ENCODE assay signal across 14 mouse cellular contexts in the genomic region with DNA sequence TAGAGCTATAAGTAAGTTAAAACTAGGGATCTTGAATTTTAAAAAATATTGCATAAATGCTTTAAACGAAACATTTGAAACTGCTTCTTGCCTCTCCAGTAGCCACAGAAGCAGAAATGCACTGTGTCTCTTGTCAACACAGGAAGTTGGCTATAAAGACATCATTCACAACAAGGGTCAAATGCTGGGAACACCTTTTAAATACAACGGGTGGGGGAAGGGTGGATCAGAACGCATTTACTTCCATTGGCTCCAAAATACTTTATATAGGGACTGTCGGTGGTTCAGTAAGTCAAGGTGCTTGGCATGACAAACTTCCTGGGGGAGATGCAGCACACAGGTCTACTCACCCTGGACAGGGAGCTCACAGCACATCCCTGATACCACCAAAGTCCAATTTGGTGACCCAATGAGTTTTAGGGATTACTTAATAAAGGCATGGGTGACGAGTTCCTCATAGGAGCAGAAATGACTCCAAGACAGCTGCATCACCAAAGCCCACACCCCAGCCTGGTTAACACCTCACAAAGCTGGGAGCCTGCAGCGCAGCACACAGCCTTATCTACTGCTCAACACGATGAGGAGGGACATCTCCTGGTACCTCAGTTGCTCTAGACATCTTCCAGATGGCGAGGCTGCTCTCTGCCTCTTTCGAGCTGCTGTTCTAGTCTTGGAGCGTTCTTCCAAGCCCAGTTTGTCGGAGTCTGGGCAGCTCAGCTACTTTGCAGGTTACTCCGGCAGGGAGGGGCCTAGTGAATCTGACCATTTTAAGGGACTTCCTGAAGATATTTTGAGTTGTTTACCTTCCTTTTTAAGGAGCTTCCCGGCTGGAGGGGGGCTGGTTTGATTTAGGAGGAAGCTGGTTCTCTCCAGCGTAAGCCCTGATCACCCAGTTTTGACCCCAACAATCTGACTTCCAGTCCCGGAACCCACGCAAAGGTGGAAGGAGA. TPM values are rescaled to one million over a fixed set of nuclear protein-coding genes. Genes with fewer than 3 reads are reported as not detected.
DNase-seq lines count a peak whose midpoint lies in the region; ATAC-seq lines count a peak whose summit lies in the region.
"Had no signal": no experiment of that assay in that cellular context is flagged by ENCODE, and none has a peak within 500 bp of the region (broad histone marks: within the 10 kb centered on the region; RNA-seq: fewer than 3 reads in every experiment).

No protein-coding gene starts in this region.

- peak; percentile 57; the same call in 1 of the 2 replicates for ATAC-seq in liver, embryonic 11.5 days (replicated peaks; ENCODE audit: low FRiP score)
- peak; percentile 75 for ATAC-seq in liver, embryonic 12.5 days
- ATAC-seq: inflammation-experienced regulatory T-cells, adult 6 months had no signal

- no peak overlapping the region for H3K4me2 ChIP-seq in liver, embryonic 11.5 days
- no peak overlapping the region for H3K4me2 ChIP-seq in liver, embryonic 12.5 days
- H3K4me2 ChIP-seq: embryonic facial prominence, embryonic 13.5 days; hindbrain, embryonic 12.5 days; limb, embryonic 15.5 days had no signal

- no peak overlapping the region for H3K9ac ChIP-seq in liver, embryonic 11.5 days (ENCODE audit: low read depth, low read length)
- no peak overlapping the region for H3K9ac ChIP-seq in liver, embryonic 12.5 days
- H3K9ac ChIP-seq: embryonic facial prominence, embryonic 13.5 days; hindbrain, embryonic 12.5 days; limb, embryonic 15.5 days had no signal

- WGBS in liver, embryonic 11.5 days, result 62% methylated on average over 16 of the region's 16 CpGs
- 72% methylated on average over 16 of the region's 16 CpGs for WGBS in embryonic facial prominence, embryonic 10.5 days
- 47% methylated on average over 16 of the region's 16 CpGs for WGBS in liver, embryonic 12.5 days (ENCODE audit: insufficient replicate concordance)

- H3K4me1 ChIP-seq in liver, embryonic 11.5 days (replicated peaks; ENCODE audit: control insufficient read depth, insufficient read depth, low read length), result peaks cover 4% of the 10 kb centered on the region; the same call in 1 of the 2 replicates
- peaks cover 23% of the 10 kb centered on the region for H3K4me1 ChIP-seq in embryonic facial prominence, embryonic 10.5 days
- H3K4me1 ChIP-seq in liver, embryonic 12.5 days, result peaks cover 14% of the 10 kb centered on the region
- H3K4me1 ChIP-seq: embryonic facial prominence, embryonic 13.5 days; hindbrain, embryonic 12.5 days; limb, embryonic 15.5 days had no signal

- H3K27me3 ChIP-seq in liver, embryonic 11.5 days (replicated peaks; ENCODE audit: control insufficient read depth, insufficient read depth, low read length), result no peaks in the 10 kb centered on the region
- no peaks in the 10 kb centered on the region for H3K27me3 ChIP-seq in embryonic facial prominence, embryonic 10.5 days (replicated peaks; ENCODE audit: low read depth, poor library complexity, severe bottlenecking)
- H3K27me3 ChIP-seq in liver, embryonic 12.5 days (replicated peaks), result no peaks in the 10 kb centered on the region
- H3K27me3 ChIP-seq: embryonic facial prominence, embryonic 13.5 days; hindbrain, embryonic 12.5 days; limb, embryonic 15.5 days had no signal

- no peaks in the 10 kb centered on the region for H3K36me3 ChIP-seq in liver, embryonic 11.5 days (ENCODE audit: control insufficient read depth, insufficient read depth, low read length)
- H3K36me3 ChIP-seq in embryonic facial prominence, embryonic 10.5 days (replicated peaks), result no peaks in the 10 kb centered on the region
- no peaks in the 10 kb centered on the region for H3K36me3 ChIP-seq in liver, embryonic 12.5 days
- H3K36me3 ChIP-seq: embryonic facial prominence, embryonic 13.5 days; hindbrain, embryonic 12.5 days; limb, embryonic 15.5 days had no signal

- DNase-seq in kidney, adult 11 months, result peak; percentile 1
- DNase-seq in kidney, postnatal 4 days, result no peak
- no peak for DNase-seq in liver, embryonic 11.5 days (ENCODE audit: low spot score)
- no peak for DNase-seq in liver
- peak; percentile 7 for DNase-seq in embryonic facial prominence, embryonic 10.5 days (ENCODE audit: low spot score)
- DNase-seq in adrenal gland, postnatal 36 days, result no peak
- DNase-seq: cerebellum, adult 9-10 months; midbrain, embryonic 14.5 days; thymus, adult 18-20 months had no signal

- H3K27ac ChIP-seq in liver, embryonic 11.5 days (ENCODE audit: low read depth, low read length), result no peak overlapping the region
- no peak overlapping the region; the same call in 1 of the 2 replicates for H3K27ac ChIP-seq in embryonic facial prominence, embryonic 10.5 days (replicated peaks)
- 0 out of 2 replicates have a peak overlapping the region, but pooled peaks have one; percentile 0 for H3K27ac ChIP-seq in liver, embryonic 12.5 days
- H3K27ac ChIP-seq: embryonic facial prominence, embryonic 13.5 days; hindbrain, embryonic 12.5 days; limb, embryonic 15.5 days had no signal

- no peaks in the 10 kb centered on the region for H3K9me3 ChIP-seq in liver, embryonic 11.5 days (ENCODE audit: control insufficient read depth, low read length)
- H3K9me3 ChIP-seq in embryonic facial prominence, embryonic 10.5 days, result no peaks in the 10 kb centered on the region
- H3K9me3 ChIP-seq in liver, embryonic 12.5 days (replicated peaks), result no peaks in the 10 kb centered on the region
- H3K9me3 ChIP-seq: embryonic facial prominence, embryonic 13.5 days; hindbrain, embryonic 12.5 days; limb, embryonic 15.5 days had no signal

- H3K4me3 ChIP-seq in liver, embryonic 11.5 days (ENCODE audit: low read depth, low read length), result no peak overlapping the region
- no peak overlapping the region for H3K4me3 ChIP-seq in embryonic facial prominence, embryonic 10.5 days
- no peak overlapping the region for H3K4me3 ChIP-seq in liver, embryonic 12.5 days
- H3K4me3 ChIP-seq: embryonic facial prominence, embryonic 13.5 days; hindbrain, embryonic 12.5 days; limb, embryonic 15.5 days had no signal

RNA-seq across cellular contexts. Expression of gene Lpin2, which starts 45.7 kb away (rescaled TPM):
- polyA plus RNA-seq in liver, embryonic 11.5 days (2014; fragmentation: Nextera tagmentation; extraction: Ambion mirVana), result 37.7 and 37.9 TPM in 2 replicates
- polyA plus RNA-seq in embryonic facial prominence, embryonic 10.5 days (2016; fragmentation: Nextera tagmentation; extraction: Ambion mirVana), result 42.1 and 45.2 TPM in 2 replicates
- polyA plus RNA-seq in liver, embryonic 12.5 days (2016; fragmentation: Nextera tagmentation; extraction: Ambion mirVana), result 40.1 and 42.5 TPM in 2 replicates
- 10 to 100 TPM; 38.1 to 39.7 TPM for total RNA-seq in adrenal gland, postnatal 36 days (2021)

Comparison
In these comparisons a context has a peak if more than half of its experiments do, and no peak if none do; other contexts are left out.
1. DNase-seq: peak in kidney, adult 11 months (single experiment) and embryonic facial prominence, embryonic 10.5 days (single experiment); none in kidney, postnatal 4 days (0 of 2), liver, embryonic 11.5 days (single experiment), liver (single experiment) and adrenal gland, postnatal 36 days (0 of 2).